Mouse (Mus musculus) intestine, embryonic 15.5 days (tissue): ENCODE measurements at regions not wholly inside any gene's neighbourhood (a gene's known extent, or its start where the extent isn't known, plus 50 kb on each side); places are given as distances from the start of the nearest gene placed in this dataset.

Source experiments
- ATAC-seq: fragments of 200-750 bp; cut with Nextera tagmentation; 2 replicates; pipeline ENCODE4 v1.8.0; 2017; ENCODE audit warnings: moderate TSS enrichment, moderate library complexity
- H3K27ac ChIP-seq: fragments of 300-500 bp; sonication (generic); 2 replicates; pipeline ENCODE4 v1.5.1; 2015; ENCODE audit warnings: mild to moderate bottlenecking, inconsistent platforms
- H3K27me3 ChIP-seq: fragments of 300-500 bp; sonication (generic); replicated peaks from 2 replicates; pipeline ENCODE4 v1.6.1; 2015; ENCODE audit warnings: inconsistent platforms
- H3K36me3 ChIP-seq: fragments of 300-500 bp; sonication (generic); 2 replicates; pipeline ENCODE4 v1.6.1; 2015; ENCODE audit warnings: inconsistent platforms
- H3K4me1 ChIP-seq: fragments of 300-500 bp; sonication (generic); replicated peaks from 2 replicates; pipeline ENCODE4 v1.6.1; 2015; ENCODE audit warnings: inconsistent platforms
- H3K4me2 ChIP-seq: fragments of 300-500 bp; sonication (generic); replicated peaks from 2 replicates; pipeline ENCODE4 v1.6.1; 2015; ENCODE audit warnings: mild to moderate bottlenecking, inconsistent platforms
- H3K4me3 ChIP-seq: fragments of 300-500 bp; sonication (generic); replicated peaks from 2 replicates; pipeline ENCODE4 v1.5.1; 2015; ENCODE audit warnings: inconsistent platforms
- H3K9ac ChIP-seq: fragments of 300-500 bp; sonication (generic); 2 replicates; pipeline ENCODE4 v1.6.1; 2015; ENCODE audit warnings: inconsistent platforms
- H3K9me3 ChIP-seq: fragments of 300-500 bp; sonication (generic); 2 replicates; pipeline ENCODE4 v1.6.1; 2016; ENCODE audit warnings: inconsistent platforms
- WGBS: fragments of 180-500 bp; shearing (Covaris S2); methylation state at CpG from one replicate; pipeline ENCODE4 v1.1.7; 2015; 5-methylcytosine and 5-hydroxymethylcytosine counted together

- Histone ChIP-seq H3K27me3 (no peaks in the 10 kb centered on the region), H3K4me1 (no peaks in the 10 kb centered on the region), H3K9me3 (no peaks in the 10 kb centered on the region), H3K4me3 (no peak overlapping the region), H3K9ac (no peak overlapping the region), H3K4me2 (no peak overlapping the region), H3K27ac (no peak overlapping the region), H3K36me3 (no peaks in the 10 kb centered on the region)
- no peak for ATAC-seq
- WGBS, result 76% methylated on average over 4 of the region's 4 CpGs
Observed at GRCm38 (mm10) chr7:51234616-51235015, 276.2 kb upstream of the Ano5 start.

- Histone ChIP-seq H3K4me3 (no peak overlapping the region), H3K36me3 (no peaks in the 10 kb centered on the region), H3K9me3 (no peaks in the 10 kb centered on the region), H3K27me3 (no peaks in the 10 kb centered on the region), H3K27ac (no peak overlapping the region), H3K4me1 (no peaks in the 10 kb centered on the region), H3K9ac (no peak overlapping the region), H3K4me2 (no peak overlapping the region)
- 69% methylated on average over 2 of the region's 2 CpGs for WGBS
- no peak for ATAC-seq
Observed at GRCm38 (mm10) chr7:51247695-51248094, 263.1 kb upstream of the Ano5 start.

GRCm38 (mm10) chr7:51254461-51254860 lies 256.4 kb upstream of the Ano5 start:
- H3K9ac ChIP-seq, result no peak overlapping the region
- no peaks in the 10 kb centered on the region for H3K27me3 ChIP-seq
- 55% methylated on average over 2 of the region's 2 CpGs for WGBS
- H3K27ac ChIP-seq, result no peak overlapping the region
- H3K4me1 ChIP-seq, result no peaks in the 10 kb centered on the region
- H3K4me2 ChIP-seq, result no peak overlapping the region
- no peaks in the 10 kb centered on the region for H3K9me3 ChIP-seq
- H3K36me3 ChIP-seq, result no peaks in the 10 kb centered on the region
- no peak for ATAC-seq
- no peak overlapping the region for H3K4me3 ChIP-seq

- 69% methylated on average over 2 of the region's 2 CpGs for WGBS
Observed at GRCm38 (mm10) chr7:51259160-51259831, 251.5 kb upstream of the Ano5 start.

GRCm38 (mm10) chr7:51264166-51264565 lies 246.7 kb upstream of the Ano5 start:
- Histone ChIP-seq H3K36me3 (no peaks in the 10 kb centered on the region), H3K4me2 (no peak overlapping the region), H3K4me3 (no peak overlapping the region), H3K9me3 (no peaks in the 10 kb centered on the region), H3K4me1 (no peaks in the 10 kb centered on the region), H3K9ac (no peak overlapping the region), H3K27me3 (no peaks in the 10 kb centered on the region), H3K27ac (no peak overlapping the region)
- 60% methylated on average over 4 of the region's 4 CpGs for WGBS
- ATAC-seq, result no peak

More at GRCm38 (mm10) chr7:51259160-51259831, 251.5 kb upstream of the Ano5 start:
- no peaks in the 10 kb centered on the region for H3K9me3 ChIP-seq
- no peaks in the 10 kb centered on the region for H3K27me3 ChIP-seq
- no peak overlapping the region for H3K4me3 ChIP-seq
- no peaks in the 10 kb centered on the region for H3K4me1 ChIP-seq
- no peaks in the 10 kb centered on the region for H3K36me3 ChIP-seq
- ATAC-seq, result no peak
- H3K9ac ChIP-seq, result no peak overlapping the region
- H3K4me2 ChIP-seq, result no peak overlapping the region
- H3K27ac ChIP-seq, result no peak overlapping the region

GRCm38 (mm10) chr7:51265896-51266295 lies 244.9 kb upstream of the Ano5 start:
- WGBS, result 61% methylated on average over 1 of the region's 1 CpGs

GRCm38 (mm10) chr7:51266879-51267278 lies 243.9 kb upstream of the Ano5 start:
- ATAC-seq, result no peak
- H3K27ac ChIP-seq, result no peak overlapping the region
- H3K4me1 ChIP-seq, result no peaks in the 10 kb centered on the region
- H3K9ac ChIP-seq, result no peak overlapping the region
- H3K36me3 ChIP-seq, result no peaks in the 10 kb centered on the region
- H3K27me3 ChIP-seq, result no peaks in the 10 kb centered on the region
- WGBS, result 71% methylated on average over 5 of the region's 5 CpGs
- H3K9me3 ChIP-seq, result no peaks in the 10 kb centered on the region
- no peak overlapping the region for H3K4me2 ChIP-seq
- no peak overlapping the region for H3K4me3 ChIP-seq

More at GRCm38 (mm10) chr7:51265896-51266295, 244.9 kb upstream of the Ano5 start:
- no peak overlapping the region for H3K4me3 ChIP-seq
- no peaks in the 10 kb centered on the region for H3K27me3 ChIP-seq
- H3K9me3 ChIP-seq, result no peaks in the 10 kb centered on the region
- no peaks in the 10 kb centered on the region for H3K36me3 ChIP-seq
- no peaks in the 10 kb centered on the region for H3K4me1 ChIP-seq
- no peak overlapping the region for H3K27ac ChIP-seq
- ATAC-seq, result no peak
- no peak overlapping the region for H3K4me2 ChIP-seq
- H3K9ac ChIP-seq, result no peak overlapping the region

GRCm38 (mm10) chr7:51268743-51269142 lies 242.1 kb upstream of the Ano5 start:
- Histone ChIP-seq H3K4me2 (no peak overlapping the region), H3K4me1 (no peaks in the 10 kb centered on the region), H3K27me3 (no peaks in the 10 kb centered on the region), H3K9me3 (no peaks in the 10 kb centered on the region), H3K9ac (no peak overlapping the region), H3K4me3 (no peak overlapping the region), H3K27ac (no peak overlapping the region), H3K36me3 (no peaks in the 10 kb centered on the region)
- 45% methylated on average over 4 of the region's 4 CpGs for WGBS
- ATAC-seq, result no peak

GRCm38 (mm10) chr7:51270531-51271090 lies 240.2 kb upstream of the Ano5 start:
- H3K36me3 ChIP-seq, result no peaks in the 10 kb centered on the region
- H3K27ac ChIP-seq, result no peak overlapping the region
- ATAC-seq, result no peak
- no peak overlapping the region for H3K4me3 ChIP-seq
- H3K27me3 ChIP-seq, result no peaks in the 10 kb centered on the region
- no peaks in the 10 kb centered on the region for H3K4me1 ChIP-seq
- no peak overlapping the region for H3K9ac ChIP-seq
- H3K4me2 ChIP-seq, result no peak overlapping the region
- no peaks in the 10 kb centered on the region for H3K9me3 ChIP-seq
- 70% methylated on average over 12 of the region's 12 CpGs for WGBS

- Histone ChIP-seq H3K27me3 (no peaks in the 10 kb centered on the region), H3K27ac (no peak overlapping the region), H3K9me3 (no peaks in the 10 kb centered on the region), H3K4me2 (no peak overlapping the region), H3K9ac (no peak overlapping the region), H3K4me3 (no peak overlapping the region), H3K36me3 (no peaks in the 10 kb centered on the region), H3K4me1 (no peaks in the 10 kb centered on the region)
- ATAC-seq, result no peak
Observed at GRCm38 (mm10) chr7:51281470-51281869, 229.4 kb upstream of the Ano5 start.

GRCm38 (mm10) chr7:51300238-51300637 lies 210.6 kb upstream of the Ano5 start:
- WGBS, result 12% methylated on average over 3 of the region's 3 CpGs
- no peaks in the 10 kb centered on the region for H3K4me1 ChIP-seq
- ATAC-seq, result peak; percentile 84

GRCm38 (mm10) chr7:51307757-51308156 lies 203.1 kb upstream of the Ano5 start:
- Histone ChIP-seq H3K9me3 (no peaks in the 10 kb centered on the region), H3K27me3 (no peaks in the 10 kb centered on the region), H3K27ac (no peak overlapping the region), H3K4me3 (no peak overlapping the region), H3K36me3 (no peaks in the 10 kb centered on the region), H3K4me1 (no peaks in the 10 kb centered on the region), H3K9ac (no peak overlapping the region), H3K4me2 (no peak overlapping the region)
- no peak for ATAC-seq
- WGBS, result 80% methylated on average over 2 of the region's 2 CpGs

More at GRCm38 (mm10) chr7:51300238-51300637, 210.6 kb upstream of the Ano5 start:
- no peaks in the 10 kb centered on the region for H3K36me3 ChIP-seq
- H3K9me3 ChIP-seq, result no peaks in the 10 kb centered on the region
- H3K27ac ChIP-seq, result no peak overlapping the region
- H3K27me3 ChIP-seq, result no peaks in the 10 kb centered on the region
- H3K9ac ChIP-seq, result no peak overlapping the region
- H3K4me3 ChIP-seq, result no peak overlapping the region
- H3K4me2 ChIP-seq, result no peak overlapping the region

- Histone ChIP-seq H3K4me2 (no peak overlapping the region), H3K9me3 (no peaks in the 10 kb centered on the region), H3K36me3 (no peaks in the 10 kb centered on the region), H3K9ac (no peak overlapping the region), H3K27me3 (no peaks in the 10 kb centered on the region), H3K4me1 (no peaks in the 10 kb centered on the region), H3K27ac (no peak overlapping the region), H3K4me3 (no peak overlapping the region)
- 56% methylated on average over 3 of the region's 3 CpGs for WGBS
- no peak for ATAC-seq
Observed at GRCm38 (mm10) chr7:51310191-51310590, 200.6 kb upstream of the Ano5 start.
